Mouse (Mus musculus) neutrophil, adult 59 days (primary cell): Measurements from ENCODE around the gene Mymk. TPM values are rescaled to one million over a fixed set of nuclear protein-coding genes. Genes with fewer than 3 reads are reported as not detected.

ENCODE experiments used
- total RNA-seq, 2 experiments: library from RNA; stranded (reverse); gene quantifications; 1 replicate in 1 of 2; 2 replicates in 1 of 2; pipeline ENCODE4 v1.2.4; 2023

Mymk gene
- not detected for total RNA-seq

GRCm38 (mm10) chr2:27071978-27072377, at the start of gene Mymk:
Gene Mymk, minus strand, starts transcription at chr2:27072179.

DNA sequence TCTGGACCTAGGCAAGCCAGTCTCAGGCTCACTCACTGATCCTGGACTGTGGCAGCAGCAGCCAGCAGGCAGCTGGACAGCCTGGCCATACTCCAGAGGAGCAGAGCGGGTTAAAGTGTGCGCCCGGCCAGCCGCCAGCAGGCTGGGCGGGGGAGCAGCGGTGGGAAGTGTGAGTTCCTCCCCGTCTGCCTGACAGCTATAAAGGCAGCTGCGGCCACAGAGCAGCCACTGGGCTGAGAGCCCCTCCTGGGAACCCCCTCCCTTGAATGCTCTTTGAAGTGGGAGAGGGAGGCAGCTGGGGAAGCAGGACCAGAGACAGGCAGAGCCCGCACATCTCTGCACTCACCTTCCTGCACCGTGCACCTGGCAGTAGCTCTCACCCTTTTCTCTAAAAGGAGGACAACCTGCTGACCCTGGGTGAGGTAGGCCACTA, 7.2 kb upstream of the Mymk start, which contains the start of gene Adamtsl2:
Gene Adamtsl2 (plus strand): TSS at position 228 of the 433 bp plus-strand sequence.

GRCm38 (mm10) chr2:27027618-27028436, 44.2 kb downstream of the Mymk start, which contains the start of gene Slc2a6:
Gene Slc2a6, minus strand, starts transcription at chr2:27027998.

Other genes with a start within 250 kb of the Mymk start
- gene Abo, start 207.2 kb downstream of the Mymk start, total RNA-seq: not detected
- 10 to 100 TPM; 15.8 to 19.1 TPM for gene Surf6, start 169.3 kb downstream of the Mymk start, total RNA-seq
- gene Med22, start 161.5 kb downstream of the Mymk start, total RNA-seq: 10 to 100 TPM; 22.3 to 25.3 TPM
- gene Rpl7a, start 161.4 kb downstream of the Mymk start, total RNA-seq: 100 to 1,000 TPM; 351 to 391 TPM
- 10 to 100 TPM; 12.3 to 15.2 TPM for gene Surf2, start 155.8 kb downstream of the Mymk start, total RNA-seq
- 10 to 100 TPM; 44.7 to 49.2 TPM for gene Surf1, start 155.6 kb downstream of the Mymk start, total RNA-seq
- 100 to 1,000 TPM in 1 of 2 experiments, 10 to 100 TPM in 1; 93.0 to 109 TPM for gene Surf4, start 138.3 kb downstream of the Mymk start, total RNA-seq
- gene Stkld1, start 138.1 kb downstream of the Mymk start, total RNA-seq: not detected
- gene Rexo4, start 107.8 kb downstream of the Mymk start, total RNA-seq: 10 to 100 TPM; 23.1 to 23.8 TPM
- not detected for gene Adamts13, start 98.8 kb downstream of the Mymk start, total RNA-seq
- gene Cacfd1, start 62.3 kb downstream of the Mymk start, total RNA-seq: 10 to 100 TPM in 1 of 2 experiments, 1 to 10 TPM in 1; 9.1 to 15.3 TPM
- gene Slc2a6, start 44.2 kb downstream of the Mymk start, total RNA-seq: 10 to 100 TPM; 78.7 to 96.5 TPM
- gene Adamtsl2, start 7.2 kb upstream of the Mymk start, total RNA-seq: not detected
- not detected for gene Fam163b, start 70.3 kb upstream of the Mymk start, total RNA-seq
- not detected for gene Dbh, start 93.1 kb upstream of the Mymk start, total RNA-seq
- gene Sardh, start 176.2 kb upstream of the Mymk start, total RNA-seq: under 1 TPM in 1 of 2 experiments, not detected in 1; 0.18 TPM